Mouse (Mus musculus) cerebellum, adult 2 months (tissue): Measurements from ENCODE around the gene Kcnip4.

Experiments used
- CTCF ChIP-seq: fragments of 200-500 bp; IDR thresholded peaks from 2 replicates; pipeline ENCODE4 v1.5.1; 2011; ENCODE audit warnings: low read depth, mild to moderate bottlenecking, control low read depth, low read length, moderate library complexity, borderline replicate concordance; ENCODE audit not compliant: insufficient read depth
- POLR2A ChIP-seq: fragments of 200-500 bp; IDR thresholded peaks from 2 replicates; pipeline ENCODE4 v1.6.1; 2011; ENCODE audit warnings: low read length, control low read depth, borderline replicate concordance; ENCODE audit not compliant: insufficient read depth

- TF ChIP-seq POLR2A (no peak), CTCF (no peak)
Observed at GRCm38 (mm10) chr5:48402497-48402896, 1122.2 kb downstream of the Kcnip4 start.
